Mouse (Mus musculus) mouse embryonic stem cell (cell line): ENCODE results near the gene B9d2.
"Not testable (repeated sequence)": the region's sequence is repeated elsewhere in the genome, so short reads cannot be mapped to it uniquely, and the experiment has no call there.

Experiments
- in situ Hi-C, 2 experiments: fragments of 300-500 bp; cut with MboI; formaldehyde crosslinking; loops; 1 replicate in 1 of 2; 3 replicates in 1 of 2; pipeline ENCODE4 v1.14.3; 2019 to 2020; ENCODE audit warnings: low sequenced_read_pairs in 2 of 2, low pct_unique_long_range_greater_than_20kb in 1 of 2, mixed read lengths in 1 of 2; ENCODE audit not compliant: unreplicated experiment in 1 of 2

The B9d2 gene

GRCm38 (mm10) chr7:25717478-25717877 lies 36.9 kb downstream of the B9d2 start:
- in situ Hi-C loops: no loop called here

- in situ Hi-C loops: no loop called here
Measured at GRCm38 (mm10) chr7:25718788-25719417, 38.3 kb downstream of the B9d2 start, which contains the start of gene Ccdc97. TSS of gene Ccdc97 (minus strand) at chr7:25719088.

DNA sequence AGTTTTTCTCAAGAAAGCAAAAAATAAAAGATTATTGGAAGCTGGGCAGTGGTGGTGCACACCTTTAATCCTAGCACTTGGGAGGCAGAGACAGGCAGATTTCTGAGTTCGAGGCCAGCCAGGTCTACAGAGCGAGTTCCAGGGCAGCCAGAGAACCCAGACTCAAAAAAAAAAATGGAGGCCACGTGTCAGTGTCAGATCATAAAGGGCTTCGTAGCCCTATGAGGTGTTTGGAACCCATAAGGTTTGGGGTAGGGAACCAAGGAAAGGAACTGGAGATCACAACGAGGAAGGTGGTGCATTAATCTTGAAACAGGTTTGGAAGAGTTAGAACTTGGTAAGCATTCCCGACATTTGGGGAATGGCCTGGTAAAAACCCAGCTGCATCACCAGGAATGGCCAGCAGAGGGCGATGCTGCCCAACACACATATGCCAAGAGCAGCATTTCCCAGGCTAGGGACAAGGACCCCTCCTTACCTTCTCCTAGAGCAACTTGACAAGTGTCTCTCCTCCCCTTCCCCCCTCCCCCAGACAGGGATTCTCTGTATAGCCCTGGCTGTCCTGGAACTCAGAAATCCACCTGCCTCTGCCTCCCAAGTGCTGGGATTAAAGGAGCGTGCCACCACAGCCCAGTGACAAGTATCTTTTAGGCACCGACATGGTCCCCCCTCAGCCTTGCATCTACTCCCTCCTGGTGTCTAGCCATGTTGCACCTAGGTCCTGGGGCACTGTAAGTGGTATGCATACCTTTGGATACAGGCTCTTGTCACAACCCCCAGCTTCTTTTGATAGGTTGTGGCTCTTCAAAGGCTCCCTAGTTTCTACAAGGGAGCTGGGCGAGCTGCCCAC lies 39.4 kb downstream of the B9d2 start:
- in situ Hi-C loops: no loop called here

DNA sequence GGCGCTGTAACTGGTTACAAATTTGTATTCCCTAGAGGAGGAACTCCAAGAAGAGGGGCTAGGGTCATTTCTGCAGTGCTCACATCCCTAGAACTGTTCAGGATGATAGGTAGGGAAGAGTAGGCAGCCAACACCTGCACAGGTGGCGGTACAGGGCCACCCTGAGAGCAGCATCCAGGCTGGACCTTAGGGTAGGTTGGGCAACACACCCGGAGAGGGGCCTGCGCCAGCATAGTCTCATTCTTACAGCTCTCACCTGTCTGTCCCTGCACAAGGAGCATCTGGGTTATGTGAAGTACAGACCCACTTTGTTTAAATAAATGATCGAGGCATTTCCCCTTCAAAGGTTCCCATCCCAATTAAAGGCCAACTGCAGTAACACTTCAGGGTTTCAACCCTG lies 40.2 kb downstream of the B9d2 start:
- in situ Hi-C loops: no loop called here

GRCm38 (mm10) chr7:25721776-25722175 lies 41.2 kb downstream of the B9d2 start:
- in situ Hi-C loops: not testable (repeated sequence)

- in situ Hi-C loops: no loop called here
Measured at GRCm38 (mm10) chr7:25725886-25726285, 45.3 kb downstream of the B9d2 start.

- in situ Hi-C loops: no loop called here
Measured at GRCm38 (mm10) chr7:25727800-25728199, 47.2 kb downstream of the B9d2 start.

DNA sequence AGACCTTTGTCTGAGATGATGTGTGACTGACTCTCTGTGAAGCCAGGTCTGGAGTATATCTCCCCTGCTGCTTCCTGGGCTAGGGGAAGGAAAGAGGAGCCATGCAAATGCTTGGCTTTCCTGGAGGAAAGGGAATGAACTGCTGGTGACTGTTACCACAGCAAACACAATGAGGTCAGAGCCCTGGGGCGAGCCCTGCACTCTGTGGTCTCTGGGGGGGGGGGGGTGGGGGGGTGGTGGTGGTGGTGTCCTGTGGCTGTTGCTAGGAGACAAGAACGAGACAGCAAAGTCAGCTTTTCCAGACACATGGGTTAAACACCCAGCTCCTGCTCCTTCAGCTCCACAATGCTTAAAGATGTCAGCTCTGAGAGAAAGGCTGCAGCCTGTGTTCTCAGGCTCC lies 48.8 kb downstream of the B9d2 start:
- in situ Hi-C loops: no loop called here

DNA sequence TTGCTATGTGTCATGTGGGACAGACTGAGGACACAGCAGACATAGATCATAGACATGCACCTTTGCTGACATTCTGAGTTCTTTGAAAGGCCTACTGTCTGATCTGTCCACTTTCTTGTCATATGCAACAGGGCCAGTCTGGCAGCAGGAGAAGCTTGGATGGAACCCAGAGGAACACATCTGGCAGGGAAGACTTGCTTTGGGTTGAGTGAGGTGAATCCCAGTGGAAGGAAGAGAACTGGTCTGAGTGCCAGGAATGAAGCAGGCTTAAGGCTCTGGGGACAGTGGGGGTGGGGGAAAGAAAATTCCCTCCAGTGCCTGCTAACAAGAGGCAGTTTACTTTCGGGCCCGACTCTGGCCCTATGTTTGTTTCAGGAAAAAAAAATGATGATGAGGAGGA lies 49.3 kb downstream of the B9d2 start:
- in situ Hi-C loops: no loop called here

- in situ Hi-C loops: no loop called here
Measured at GRCm38 (mm10) chr7:25731294-25732055, 50.9 kb downstream of the B9d2 start.

- in situ Hi-C loops: no loop called here
Measured at GRCm38 (mm10) chr7:25734991-25735390, 54.4 kb downstream of the B9d2 start.
